9 mouse cellular contexts compared by ENCODE assay signal in genomic region chr17:24628646-24629045, GRCm38 (mm10). TPM values are rescaled to one million over a fixed set of nuclear protein-coding genes. Genes with fewer than 3 reads are reported as not detected.
A peak's percentile ranks its signal among the peaks of the same experiment; 100 is the strongest.
DNase-seq lines count a peak whose midpoint lies in the region; ATAC-seq and TF ChIP-seq lines count a peak whose summit lies in the region.
"Had no signal": no experiment of that assay in that cellular context is flagged by ENCODE, and none has a peak within 500 bp of the region (broad histone marks: within the 10 kb centered on the region; RNA-seq: fewer than 3 reads in every experiment).

No protein-coding gene starts in this region.

- no peak overlapping the region for H3K4me3 ChIP-seq in intestine, embryonic 14.5 days (ENCODE audit: low read depth, low read length)
- no peak overlapping the region for H3K4me3 ChIP-seq in intestine, embryonic 15.5 days (replicated peaks)
- no peak overlapping the region for H3K4me3 ChIP-seq in G1E (ENCODE audit: low read depth, low read length)
- H3K4me3 ChIP-seq: embryonic facial prominence, embryonic 13.5 days had no signal

- ATAC-seq in intestine, embryonic 14.5 days (replicated peaks; ENCODE audit: low FRiP score, low TSS enrichment, low read depth) = no peak
- ATAC-seq in intestine, embryonic 15.5 days = no peak
- ATAC-seq in G1E (ENCODE audit: extremely low read depth, insufficient number of reproducible peaks, low FRiP score, poor library complexity, severe bottlenecking) = no peak
- ATAC-seq in megakaryocyte, adult 5-6 weeks (ENCODE audit: poor library complexity, severe bottlenecking) = peak; percentile 58

- H3K9me3 ChIP-seq in intestine, embryonic 14.5 days (ENCODE audit: control insufficient read depth, low read length) = no peaks in the 10 kb centered on the region
- no peaks in the 10 kb centered on the region for H3K9me3 ChIP-seq in intestine, embryonic 15.5 days
- H3K9me3 ChIP-seq in G1E (replicated peaks) = no peaks in the 10 kb centered on the region
- H3K9me3 ChIP-seq: embryonic facial prominence, embryonic 13.5 days had no signal

- H3K36me3 ChIP-seq in intestine, embryonic 14.5 days (ENCODE audit: control insufficient read depth, insufficient read depth, low read length) = peaks cover 69% of the 10 kb centered on the region
- peaks cover 23% of the 10 kb centered on the region for H3K36me3 ChIP-seq in intestine, embryonic 15.5 days
- H3K36me3 ChIP-seq in G1E (replicated peaks) = peaks cover 77% of the 10 kb centered on the region
- peaks cover 3% of the 10 kb centered on the region; the same call in 1 of the 2 replicates for H3K36me3 ChIP-seq in splenic B cell, adult 2 months (ENCODE audit: control insufficient read depth, insufficient read depth, low read length, poor library complexity, severe bottlenecking)

- DNase-seq in intestine, embryonic 14.5 days (ENCODE audit: low spot score) = peak; percentile 91
- DNase-seq in G1E (ENCODE audit: low spot score) = peak; percentile 69
- DNase-seq in cerebellum, adult 11-12 months = peak; percentile 76
- peak; percentile 75 for DNase-seq in gastrocnemius, postnatal 10 days
- DNase-seq in layer of hippocampus, postnatal 14 days (ENCODE audit: low spot score in 2 of 2) = peak; percentile 47 to 73
- DNase-seq in splenic B cell, adult 2 months (ENCODE audit: low read depth, low spot score) = peak; percentile 81

- WGBS in intestine, embryonic 14.5 days = 37% methylated on average over 5 of the region's 5 CpGs
- 43% methylated on average over 5 of the region's 5 CpGs for whole genome bisulfite sequencing in intestine, embryonic 15.5 days

- TF ChIP-seq CTCF in G1E (IDR thresholded peaks at IDR 0.05; ENCODE audit: low read depth, low read length) = peak; percentile 98

- H3K27me3 ChIP-seq in intestine, embryonic 14.5 days (replicated peaks; ENCODE audit: control insufficient read depth, insufficient read depth, low read length) = no peaks in the 10 kb centered on the region
- H3K27me3 ChIP-seq in intestine, embryonic 15.5 days (replicated peaks) = no peaks in the 10 kb centered on the region
- no peaks in the 10 kb centered on the region for H3K27me3 ChIP-seq in G1E (ENCODE audit: insufficient read depth, low read length)
- no peaks in the 10 kb centered on the region for H3K27me3 ChIP-seq in splenic B cell, adult 2 months (ENCODE audit: control insufficient read depth, insufficient read depth, low read length, poor library complexity, severe bottlenecking)
- H3K27me3 ChIP-seq: embryonic facial prominence, embryonic 13.5 days had no signal

- H3K27ac ChIP-seq in intestine, embryonic 14.5 days (ENCODE audit: low read depth) = no peak overlapping the region
- no peak overlapping the region for H3K27ac ChIP-seq in intestine, embryonic 15.5 days
- H3K27ac ChIP-seq: embryonic facial prominence, embryonic 13.5 days had no signal

- peaks cover 13% of the 10 kb centered on the region for H3K4me1 ChIP-seq in intestine, embryonic 14.5 days (replicated peaks; ENCODE audit: control insufficient read depth, insufficient read depth, low read length)
- H3K4me1 ChIP-seq in intestine, embryonic 15.5 days (replicated peaks) = peaks cover 14% of the 10 kb centered on the region
- peaks cover 44% of the 10 kb centered on the region for H3K4me1 ChIP-seq in G1E (ENCODE audit: insufficient read depth, low read depth, low read length)

- H3K9ac ChIP-seq in intestine, embryonic 14.5 days (ENCODE audit: low read length) = no peak overlapping the region
- H3K9ac ChIP-seq in intestine, embryonic 15.5 days = no peak overlapping the region
- H3K9ac ChIP-seq: embryonic facial prominence, embryonic 13.5 days had no signal

- H3K4me2 ChIP-seq in intestine, embryonic 14.5 days (ENCODE audit: low read length) = no peak overlapping the region
- no peak overlapping the region for H3K4me2 ChIP-seq in intestine, embryonic 15.5 days (replicated peaks)
- H3K4me2 ChIP-seq: embryonic facial prominence, embryonic 13.5 days had no signal

RNA-seq across cellular contexts. Expression of gene Tsc2, which starts 3.8 kb away (rescaled TPM):
- 55.8 and 59.3 TPM in 2 replicates for polyA plus RNA-seq in intestine, embryonic 14.5 days (2014; fragmentation: Nextera tagmentation; extraction: Ambion mirVana)
- 41.0 and 45.7 TPM in 2 replicates for polyA plus RNA-seq in intestine, embryonic 15.5 days (2015; fragmentation: Nextera tagmentation; extraction: Ambion mirVana)
- total RNA-seq in G1E (2014; fragmentation: Nextera tagmentation) = 114 and 146 TPM in 2 replicates
- 38.0 and 39.7 TPM in 2 replicates for total RNA-seq in G1E (2017)
- polyA plus RNA-seq in G1E (2012) = 66.5 and 77.5 TPM in 2 replicates
- 10 to 100 TPM; 51.7 to 61.1 TPM for total RNA-seq in gastrocnemius, postnatal 10 days (2021)
- 100 to 1,000 TPM; 160 to 162 TPM for total RNA-seq in layer of hippocampus, postnatal 14 days (2021)
- 60.9 and 78.2 TPM in 2 replicates for total RNA-seq in megakaryocyte, adult 5-6 weeks (2015)
- 25.5 and 32.4 TPM in 2 replicates for total RNA-seq in megakaryocyte, adult 5-6 weeks (2017)

RNA-seq across cellular contexts. Expression of gene Nthl1, which starts 3.8 kb away (rescaled TPM):
- polyA plus RNA-seq in intestine, embryonic 14.5 days (2014; fragmentation: Nextera tagmentation; extraction: Ambion mirVana) = 18.6 and 22.9 TPM in 2 replicates
- 15.6 and 18.1 TPM in 2 replicates for polyA plus RNA-seq in intestine, embryonic 15.5 days (2015; fragmentation: Nextera tagmentation; extraction: Ambion mirVana)
- total RNA-seq in G1E (2014; fragmentation: Nextera tagmentation) (3.8 and 9.1 TPM in 2 replicates), G1E (2017) (9.8 and 16.9 TPM in 2 replicates)
- polyA plus RNA-seq in G1E (2012) = 17.8 and 21.5 TPM in 2 replicates
- 1 to 10 TPM; 4.3 TPM for total RNA-seq in gastrocnemius, postnatal 10 days (2021)
- 1 to 10 TPM; 3.9 to 5.3 TPM for total RNA-seq in layer of hippocampus, postnatal 14 days (2021)
- total RNA-seq in megakaryocyte, adult 5-6 weeks (2015) = 0.50 and 2.1 TPM in 2 replicates
- total RNA-seq in megakaryocyte, adult 5-6 weeks (2017) = 3.4 and 4.7 TPM in 2 replicates

RNA-seq across cellular contexts. Expression of gene Slc9a3r2, which starts 21.5 kb away (rescaled TPM):
- 51.7 and 58.2 TPM in 2 replicates for polyA plus RNA-seq in intestine, embryonic 14.5 days (2014; fragmentation: Nextera tagmentation; extraction: Ambion mirVana)
- 43.9 and 49.2 TPM in 2 replicates for polyA plus RNA-seq in intestine, embryonic 15.5 days (2015; fragmentation: Nextera tagmentation; extraction: Ambion mirVana)
- total RNA-seq in G1E (2014; fragmentation: Nextera tagmentation) (not detected in 2 replicates), G1E (2017) (0.16 TPM in 1 of 2 replicates, not detected in the other)
- polyA plus RNA-seq in G1E (2012) = 0.03 and 0.07 TPM in 2 replicates
- total RNA-seq in gastrocnemius, postnatal 10 days (2021) = 10 to 100 TPM; 30.1 to 33.4 TPM
- 10 to 100 TPM; 47.9 to 52.4 TPM for total RNA-seq in layer of hippocampus, postnatal 14 days (2021)
- 0.30 and 1.4 TPM in 2 replicates for total RNA-seq in megakaryocyte, adult 5-6 weeks (2015)
- total RNA-seq in megakaryocyte, adult 5-6 weeks (2017) = 1.1 and 1.5 TPM in 2 replicates

RNA-seq across cellular contexts. Expression of gene Npw, which starts 29.6 kb away (rescaled TPM):
- polyA plus RNA-seq in intestine, embryonic 14.5 days (2014; fragmentation: Nextera tagmentation; extraction: Ambion mirVana) = not detected in 2 replicates
- 0.30 and 0.56 TPM in 2 replicates for polyA plus RNA-seq in intestine, embryonic 15.5 days (2015; fragmentation: Nextera tagmentation; extraction: Ambion mirVana)
- total RNA-seq in G1E (2014; fragmentation: Nextera tagmentation) (not detected in 2 replicates), G1E (2017) (not detected in 2 replicates)
- polyA plus RNA-seq in G1E (2012) = not detected in 2 replicates
- total RNA-seq in gastrocnemius, postnatal 10 days (2021) = not detected
- 1 to 10 TPM; 3.7 to 3.9 TPM for total RNA-seq in layer of hippocampus, postnatal 14 days (2021)
- total RNA-seq in megakaryocyte, adult 5-6 weeks (2015) = not detected in 2 replicates
- not detected in 2 replicates for total RNA-seq in megakaryocyte, adult 5-6 weeks (2017)

RNA-seq across cellular contexts. Expression of gene Zfp598, which starts 40.8 kb away (rescaled TPM):
- polyA plus RNA-seq in intestine, embryonic 14.5 days (2014; fragmentation: Nextera tagmentation; extraction: Ambion mirVana) = 28.0 and 30.6 TPM in 2 replicates
- polyA plus RNA-seq in intestine, embryonic 15.5 days (2015; fragmentation: Nextera tagmentation; extraction: Ambion mirVana) = 20.0 and 20.5 TPM in 2 replicates
- total RNA-seq in G1E (2014; fragmentation: Nextera tagmentation) (55.9 and 59.1 TPM in 2 replicates), G1E (2017) (11.2 and 12.0 TPM in 2 replicates)
- 86.4 and 99.2 TPM in 2 replicates for polyA plus RNA-seq in G1E (2012)
- 10 to 100 TPM; 18.0 to 21.0 TPM for total RNA-seq in gastrocnemius, postnatal 10 days (2021)
- 10 to 100 TPM; 36.5 to 40.7 TPM for total RNA-seq in layer of hippocampus, postnatal 14 days (2021)
- total RNA-seq in megakaryocyte, adult 5-6 weeks (2015) = 18.1 and 19.2 TPM in 2 replicates
- 12.7 and 17.8 TPM in 2 replicates for total RNA-seq in megakaryocyte, adult 5-6 weeks (2017)

Comparison
In these comparisons a context has a peak if more than half of its experiments do, and no peak if none do; other contexts are left out.
1. RNA of gene Slc9a3r2, which starts 21.5 kb away (total RNA-seq): 47.9 to 52.4 TPM in layer of hippocampus, postnatal 14 days and 30.1 to 33.4 TPM in gastrocnemius, postnatal 10 days; 0.30 to 1.5 TPM in megakaryocyte, adult 5-6 weeks and 0.16 TPM in G1E; every median in the first group is over 10 times any median in the second.
2. Peak in every context shown above with its lines, with median percentiles within 50 percentile points of each other: DNase-seq.